Mouse (Mus musculus) kidney, adult 2 months (tissue): ENCODE measurements around the gene Tlr5.

Source experiments
- CTCF ChIP-seq: fragments of 200-500 bp; conservative IDR thresholded peaks from 2 replicates; pipeline ENCODE4 v1.5.1; 2011; ENCODE audit warnings: low read depth, mild to moderate bottlenecking, control low read depth, low read length, moderate library complexity, mixed read lengths; ENCODE audit not compliant: insufficient read depth, insufficient read length
- POLR2A ChIP-seq: fragments of 200-500 bp; IDR thresholded peaks from one replicate; pipeline ENCODE4 v1.6.1; 2011; ENCODE audit warnings: low read depth, low read length, control low read depth

GRCm38 (mm10) chr1:182963329-182963728 is 8.7 kb downstream of the Tlr5 start:
- TF ChIP-seq CTCF (no peak), POLR2A (no peak)
